1 mouse cellular context compared by ENCODE assay signal in genomic region chr3:32415370-32416309, GRCm38 (mm10).
TF ChIP-seq lines count a peak whose summit lies in the region.

No protein-coding gene starts in this region.

TF ChIP-seq in myocyte, 11 proteins besides CTCF, POLR2A, EP300 and RAD21 (continued from another document):
- TF ChIP-seq MYOD1 (IDR thresholded peaks at IDR 0.05; ENCODE audit: control insufficient read depth in 1 of 3, insufficient read length in 2 of 3, low read depth in 2 of 3) (no peak), USF1 (IDR thresholded peaks at IDR 0.05; ENCODE audit: low read depth) (no peak), TCF12 (IDR thresholded peaks at IDR 0.05; ENCODE audit: insufficient read depth, poor library complexity, severe bottlenecking) (no peak), E2F4 (IDR thresholded peaks at IDR 0.05; ENCODE audit: insufficient read depth) (no peak)
